Mouse (Mus musculus): ENCODE data around the gene Actl6b. TPM values are rescaled to one million over a fixed set of nuclear protein-coding genes. Genes with fewer than 3 reads are reported as not detected.

Gene Actl6b
- polyA plus RNA-seq, 1 experiment from 2014 or later = not detected

DNA sequence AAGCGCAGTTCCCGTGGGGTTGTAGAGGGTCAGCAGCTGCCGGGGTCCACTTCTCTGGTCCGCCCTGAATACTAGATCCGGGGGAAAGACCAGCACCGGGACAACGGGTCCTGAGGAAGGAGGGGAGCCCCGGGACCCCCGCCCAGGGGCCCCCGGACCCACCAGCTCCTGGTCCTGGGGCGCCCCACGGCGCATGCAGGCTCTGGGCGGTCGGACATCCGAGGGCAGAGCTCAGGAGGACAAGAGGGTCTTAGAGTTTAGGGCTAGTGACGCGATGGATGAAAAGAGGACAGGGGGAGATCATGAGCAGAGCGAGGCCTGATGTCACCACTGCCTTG is 46.9 kb downstream of the Actl6b start:
- Histone ChIP-seq H3K4me2 (peak overlapping the region; percentile 82), H3K36me3 (ENCODE audit: insufficient read depth) (peaks cover 18% of the 10 kb centered on the region), H3K27ac (ENCODE audit: low read depth) (no peak overlapping the region), H3K9ac (peak overlapping the region; percentile 66), H3K4me3 (ENCODE audit: low read depth, low read length) (peak overlapping the region; percentile 66), H3K9me3 (ENCODE audit: low read depth, low read length) (no peaks in the 10 kb centered on the region), H3K27me3 (ENCODE audit: insufficient read depth, low read length) (no peaks in the 10 kb centered on the region), H3K4me1 (ENCODE audit: insufficient read depth) (peaks cover 5% of the 10 kb centered on the region; the same call in 1 of the 2 replicates)
- DNase-seq = no peak
- no peak for TF ChIP-seq CTCF (IDR thresholded peaks at IDR 0.05; ENCODE audit: low read depth)
- peak; percentile 69 for ATAC-seq (ENCODE audit: insufficient read depth)
- WGBS = 1% methylated on average over 19 of the region's 19 CpGs

DNA sequence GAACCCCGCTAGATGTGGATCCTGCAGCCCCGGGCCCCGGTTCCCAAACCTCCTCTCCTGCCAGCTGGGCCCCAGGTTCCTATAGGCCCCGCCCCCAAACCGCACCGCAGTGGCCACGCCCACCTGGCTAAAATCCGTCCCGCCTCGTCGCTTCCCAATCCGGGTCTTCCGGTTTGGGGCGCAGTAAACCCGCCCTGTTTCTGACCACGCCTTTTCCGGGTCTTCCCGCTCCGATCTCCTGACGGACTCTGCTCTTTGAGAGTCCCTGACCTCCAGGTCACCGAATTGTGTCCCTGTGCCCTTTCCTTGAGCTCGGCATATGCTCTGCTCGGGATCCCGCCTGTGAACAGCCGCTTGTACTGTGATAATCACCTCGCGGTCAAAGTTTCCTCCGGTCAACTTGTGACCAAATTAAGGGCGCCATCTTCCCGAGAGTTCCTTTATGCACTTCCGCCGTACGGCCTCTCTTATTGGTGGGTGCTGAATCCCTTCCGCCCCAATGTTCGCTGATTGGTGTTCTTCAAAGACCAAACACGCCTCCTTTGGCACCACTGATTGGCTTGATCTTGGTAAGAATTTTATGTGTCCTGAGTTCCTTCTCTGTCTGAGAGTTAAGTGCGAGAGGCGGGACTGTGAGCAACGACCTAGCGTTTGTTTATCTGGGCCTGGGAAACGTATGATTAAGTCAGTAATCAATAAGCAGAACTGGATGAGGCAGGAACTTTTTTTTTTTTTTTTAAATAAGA is 47.5 kb downstream of the Actl6b start, which contains the start of gene Mospd3:
Mospd3 (minus strand) TSS at position 440 of the 746 bp plus-strand sequence.
- peak within 1 kb of the TSS; percentile 82 for H3K4me2 ChIP-seq
- H3K27me3 ChIP-seq (ENCODE audit: insufficient read depth, low read length) = no peaks in the 10 kb centered on the region
- H3K4me3 ChIP-seq (ENCODE audit: low read depth, low read length) = peak within 1 kb of the TSS; percentile 66
- ATAC-seq (ENCODE audit: insufficient read depth) (peak; percentile 95), DNase-seq (peak; percentile 99)
- H3K4me1 ChIP-seq (ENCODE audit: insufficient read depth) = peaks cover 5% of the 10 kb centered on the region; the same call in 1 of the 2 replicates
- no peaks in the 10 kb centered on the region for H3K9me3 ChIP-seq (ENCODE audit: low read depth, low read length)
- TF ChIP-seq CTCF (IDR thresholded peaks at IDR 0.05; ENCODE audit: low read depth) = no peak
- under 1% methylated on average over 41 of the region's 41 CpGs for WGBS
- H3K36me3 ChIP-seq (ENCODE audit: insufficient read depth) = peaks cover 23% of the 10 kb centered on the region
- H3K9ac ChIP-seq = peak within 1 kb of the TSS; percentile 66
- peak within 1 kb of the TSS; percentile 88 for H3K27ac ChIP-seq (ENCODE audit: low read depth)

DNA sequence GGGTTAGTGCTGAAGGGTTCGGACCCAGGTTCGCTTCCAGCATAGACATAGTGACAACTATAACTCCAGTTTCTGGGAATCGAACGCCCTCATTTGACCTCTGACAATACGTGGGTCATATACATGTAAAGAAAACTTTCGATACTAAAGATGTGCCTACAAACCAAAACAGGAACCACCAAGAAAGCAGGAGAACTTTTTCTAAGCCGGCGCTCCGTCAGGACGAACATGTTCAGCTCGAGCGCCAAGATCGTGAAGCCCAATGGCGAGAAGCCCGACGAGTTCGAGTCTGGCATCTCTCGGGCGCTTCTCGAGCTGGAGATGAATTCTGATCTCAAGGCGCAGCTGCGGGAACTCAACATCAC is 48.0 kb downstream of the Actl6b start:
- DNase-seq (peak; percentile 76), ATAC-seq (ENCODE audit: insufficient read depth) (no peak)
- peaks cover 27% of the 10 kb centered on the region for H3K36me3 ChIP-seq (ENCODE audit: insufficient read depth)
- peak overlapping the region; percentile 61 for H3K9ac ChIP-seq
- under 1% methylated on average over 22 of the region's 22 CpGs for WGBS
- peak overlapping the region; percentile 82 for H3K4me2 ChIP-seq
- peaks cover 5% of the 10 kb centered on the region; the same call in 1 of the 2 replicates for H3K4me1 ChIP-seq (ENCODE audit: insufficient read depth)
- H3K9me3 ChIP-seq (ENCODE audit: low read depth, low read length) = no peaks in the 10 kb centered on the region
- H3K4me3 ChIP-seq (ENCODE audit: low read depth, low read length) = peak overlapping the region; percentile 66
- no peaks in the 10 kb centered on the region for H3K27me3 ChIP-seq (ENCODE audit: insufficient read depth, low read length)
- H3K27ac ChIP-seq (ENCODE audit: low read depth) = peak overlapping the region; percentile 81
- TF ChIP-seq CTCF (IDR thresholded peaks at IDR 0.05; ENCODE audit: low read depth) = no peak

DNA sequence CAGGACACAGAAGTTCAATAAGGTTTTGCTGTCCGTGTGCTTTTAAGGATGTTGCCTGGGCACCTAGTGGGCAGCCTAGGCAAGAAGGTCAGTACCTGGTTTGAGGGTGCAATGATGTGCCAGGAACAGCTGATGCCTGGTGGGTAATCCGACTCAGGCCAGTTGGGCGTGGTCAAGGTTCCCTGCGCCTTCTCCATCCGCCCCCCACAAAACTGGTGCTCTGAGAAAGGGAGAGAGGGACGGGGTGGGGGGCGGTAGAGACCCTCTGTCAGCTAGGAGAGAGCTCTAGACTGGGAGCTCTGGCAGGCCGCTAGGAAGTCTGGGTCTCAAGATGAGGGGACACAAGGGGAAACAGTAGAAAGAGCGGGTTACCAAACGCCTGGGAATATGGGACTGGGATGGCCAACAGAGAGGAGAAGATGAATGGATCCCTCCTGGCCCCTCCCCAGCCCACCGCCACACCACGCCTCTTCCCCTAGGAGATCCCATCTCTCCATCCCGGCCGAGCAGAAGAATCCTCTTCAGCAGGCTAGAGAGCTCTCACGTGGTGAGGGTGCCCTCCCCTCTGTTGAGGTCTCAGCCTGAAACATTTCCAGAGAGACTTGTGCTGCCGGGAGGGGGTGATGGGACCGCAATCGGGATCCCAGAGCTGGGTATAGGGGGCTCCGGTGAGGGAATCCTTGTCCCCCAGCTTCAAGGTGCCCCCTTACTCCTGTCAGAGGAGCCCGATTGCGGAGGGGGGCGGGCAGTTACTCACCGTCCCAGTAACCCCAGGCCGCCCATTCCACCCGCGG is 54.7 kb downstream of the Actl6b start:
- 24% methylated on average over 26 of the region's 26 CpGs for WGBS
- peak; percentile 37 for DNase-seq
- peaks cover 40% of the 10 kb centered on the region for H3K36me3 ChIP-seq (ENCODE audit: insufficient read depth)
- H3K4me2 ChIP-seq = peak overlapping the region; percentile 70
- H3K9me3 ChIP-seq (ENCODE audit: low read depth, low read length) = no peaks in the 10 kb centered on the region
- no peak for TF ChIP-seq CTCF (IDR thresholded peaks at IDR 0.05; ENCODE audit: low read depth)
- ATAC-seq (ENCODE audit: insufficient read depth) = no peak
- peak overlapping the region; percentile 14 for H3K4me3 ChIP-seq (ENCODE audit: low read depth, low read length)
- no peak overlapping the region for H3K27ac ChIP-seq (ENCODE audit: low read depth)
- H3K27me3 ChIP-seq (ENCODE audit: insufficient read depth, low read length) = no peaks in the 10 kb centered on the region
- H3K4me1 ChIP-seq (ENCODE audit: insufficient read depth) = peaks cover 35% of the 10 kb centered on the region
- peak overlapping the region; percentile 48 for H3K9ac ChIP-seq

DNA sequence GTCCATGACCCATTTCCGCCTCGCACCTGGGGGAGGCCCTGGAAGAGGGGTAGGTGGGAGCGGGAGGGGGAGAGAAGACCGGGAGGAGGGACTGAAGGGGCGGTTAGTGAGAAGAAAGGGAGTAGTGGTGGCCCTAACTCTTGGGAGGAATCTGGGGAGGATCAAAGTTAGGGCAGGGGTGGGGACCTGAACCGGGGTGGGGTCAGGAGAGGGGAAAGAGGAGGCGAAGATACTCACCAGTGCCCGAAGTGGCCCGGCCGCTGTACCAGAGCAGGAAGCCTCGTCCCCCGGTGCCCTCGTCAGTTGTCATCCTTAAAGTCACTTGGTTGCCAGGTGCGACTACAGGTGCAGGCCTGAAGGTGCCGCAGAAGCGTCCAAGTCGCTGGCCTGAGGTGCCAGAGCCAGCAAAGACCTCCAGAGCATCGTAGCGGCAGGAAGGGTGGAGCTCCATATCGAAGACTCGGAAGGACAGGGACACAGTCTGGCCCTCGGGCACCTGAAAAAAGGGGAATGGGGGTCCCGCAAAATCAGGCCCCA is 55.4 kb downstream of the Actl6b start:
- Histone ChIP-seq H3K36me3 (ENCODE audit: insufficient read depth) (peaks cover 40% of the 10 kb centered on the region), H3K27ac (ENCODE audit: low read depth) (no peak overlapping the region)

DNA sequence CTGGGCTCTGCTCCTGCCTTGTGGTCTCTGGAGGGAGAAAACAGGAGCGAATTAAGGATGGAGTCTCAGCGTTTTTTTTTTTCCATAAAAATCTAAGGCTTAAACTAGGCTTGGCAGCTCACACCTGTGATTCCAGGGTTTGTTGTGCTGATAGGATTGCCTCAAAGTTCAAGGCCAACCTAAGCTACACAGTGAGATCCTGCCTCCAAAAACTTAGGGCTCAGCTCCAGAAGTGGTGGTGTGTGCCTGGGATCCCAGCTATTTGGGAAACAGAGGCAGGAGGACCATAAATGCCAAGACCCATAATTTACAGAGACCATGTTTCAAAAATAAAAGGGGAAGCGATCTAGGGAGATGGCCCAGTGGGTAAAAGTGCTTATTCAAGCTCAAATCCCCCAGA is 56.0 kb downstream of the Actl6b start:
- WGBS = 63% methylated on average over 3 of the region's 3 CpGs
- no peak for TF ChIP-seq CTCF (IDR thresholded peaks at IDR 0.05; ENCODE audit: low read depth)
- no peak for DNase-seq
- H3K9ac ChIP-seq = no peak overlapping the region
- no peaks in the 10 kb centered on the region for H3K9me3 ChIP-seq (ENCODE audit: low read depth, low read length)
- peaks cover 36% of the 10 kb centered on the region for H3K36me3 ChIP-seq (ENCODE audit: insufficient read depth)
- H3K4me3 ChIP-seq (ENCODE audit: low read depth, low read length) = peak overlapping the region; percentile 42
- no peak overlapping the region for H3K27ac ChIP-seq (ENCODE audit: low read depth)
- peak overlapping the region; percentile 70 for H3K4me2 ChIP-seq
- H3K27me3 ChIP-seq (ENCODE audit: insufficient read depth, low read length) = no peaks in the 10 kb centered on the region
- H3K4me1 ChIP-seq (ENCODE audit: insufficient read depth) = peaks cover 35% of the 10 kb centered on the region
- no peak for ATAC-seq (ENCODE audit: insufficient read depth)

More for the DNA sequence above, 55.4 kb downstream of the Actl6b start:
- peaks cover 35% of the 10 kb centered on the region for H3K4me1 ChIP-seq (ENCODE audit: insufficient read depth)
- DNase-seq (no peak), ATAC-seq (ENCODE audit: insufficient read depth) (no peak)
- no peaks in the 10 kb centered on the region for H3K27me3 ChIP-seq (ENCODE audit: insufficient read depth, low read length)
- H3K9ac ChIP-seq = peak overlapping the region; percentile 48
- H3K4me2 ChIP-seq = peak overlapping the region; percentile 70
- 21% methylated on average over 23 of the region's 23 CpGs for WGBS
- H3K9me3 ChIP-seq (ENCODE audit: low read depth, low read length) = no peaks in the 10 kb centered on the region
- TF ChIP-seq CTCF (IDR thresholded peaks at IDR 0.05; ENCODE audit: low read depth) = peak; percentile 41
- H3K4me3 ChIP-seq (ENCODE audit: low read depth, low read length) = peak overlapping the region; percentile 14

DNA sequence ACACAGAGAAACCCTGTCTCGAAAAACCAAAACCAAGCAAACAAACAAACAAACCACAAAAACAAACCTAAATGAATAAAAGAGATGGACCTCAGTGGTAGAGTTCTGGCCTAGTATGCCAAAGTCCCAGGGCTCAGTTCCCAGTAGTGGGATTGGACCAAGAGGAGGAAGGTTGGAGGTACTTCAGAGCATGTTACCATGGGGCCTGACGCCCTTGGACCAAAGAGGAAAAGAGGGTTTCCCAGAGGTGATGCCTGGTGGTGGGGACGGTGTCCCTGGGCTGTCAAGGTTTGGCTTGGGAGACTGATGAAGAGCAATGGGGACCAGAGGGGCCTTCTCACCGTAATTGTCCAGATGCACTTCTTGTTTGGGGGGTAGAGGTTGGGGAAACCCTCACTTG is 56.7 kb downstream of the Actl6b start:
- Histone ChIP-seq H3K36me3 (ENCODE audit: insufficient read depth) (peaks cover 30% of the 10 kb centered on the region), H3K4me3 (ENCODE audit: low read depth, low read length) (peak overlapping the region; percentile 42), H3K27me3 (ENCODE audit: insufficient read depth, low read length) (no peaks in the 10 kb centered on the region), H3K4me2 (peak overlapping the region; percentile 70), H3K27ac (ENCODE audit: low read depth) (peak overlapping the region; percentile 96), H3K9ac (peak overlapping the region; percentile 56), H3K9me3 (ENCODE audit: low read depth, low read length) (no peaks in the 10 kb centered on the region), H3K4me1 (ENCODE audit: insufficient read depth) (peaks cover 35% of the 10 kb centered on the region)
- TF ChIP-seq CTCF (IDR thresholded peaks at IDR 0.05; ENCODE audit: low read depth) = no peak
- DNase-seq (no peak), ATAC-seq (ENCODE audit: insufficient read depth) (no peak)
- WGBS = 40% methylated on average over 4 of the region's 4 CpGs
